Mouse (Mus musculus) retina, adult 2 months (tissue): Measurements from ENCODE around the gene Pard3.

ENCODE experiments used
- DNase-seq: peaks from one replicate; pipeline ENCODE4 v3.0.0-alpha.2; 2012; ENCODE audit warnings: low read depth, low spot score

Pard3 gene

DNA sequence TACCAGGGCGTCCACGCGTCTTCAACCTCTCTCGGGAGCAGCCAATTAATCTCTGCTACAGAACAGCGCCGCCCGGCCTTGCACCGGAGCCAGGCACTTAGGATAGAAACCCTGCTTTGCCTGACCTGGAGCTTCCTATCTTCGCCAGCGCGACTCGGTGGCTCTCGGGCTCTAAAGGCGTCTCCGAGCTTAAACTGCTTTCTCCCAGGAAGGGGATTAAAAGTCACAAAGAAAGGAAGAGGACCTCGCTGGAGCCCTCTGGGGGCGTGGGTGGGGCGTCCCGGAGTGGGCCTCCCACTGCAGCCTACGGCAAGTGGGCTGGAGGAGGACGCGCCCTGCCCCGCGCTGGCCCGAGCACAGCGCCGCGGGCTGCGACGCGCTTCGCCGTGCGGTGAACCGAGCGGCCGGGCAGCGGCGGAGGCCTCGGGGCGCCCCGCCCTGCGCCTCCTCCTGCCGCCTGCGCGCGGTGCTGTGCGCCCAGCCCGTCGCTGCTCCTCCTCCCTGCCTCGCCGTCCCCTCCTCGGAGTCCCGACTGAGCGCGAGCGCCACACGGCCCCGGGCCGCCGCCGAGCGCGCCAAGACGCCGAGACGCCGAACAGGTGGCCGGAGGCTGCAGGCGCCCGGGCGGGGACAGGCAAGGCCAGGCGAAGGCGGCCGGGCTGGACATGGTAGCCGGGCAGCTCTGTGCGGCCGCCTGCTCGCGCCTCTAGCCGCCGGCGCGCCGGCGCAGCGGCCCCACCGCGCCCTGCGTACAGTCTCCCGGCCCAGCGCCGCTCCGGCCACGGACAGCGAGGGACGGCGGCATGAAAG lies at the start of gene Pard3:
Gene Pard3 (plus strand): TSS at position 343 of the 810 bp plus-strand sequence.
- DNase-seq = peak; percentile 44

- DNase-seq = no peak
Observed at GRCm38 (mm10) chr8:127021830-127022229, 41.9 kb upstream of the Pard3 start.

GRCm38 (mm10) chr8:127025256-127025717 lies 38.4 kb upstream of the Pard3 start:
- DNase-seq = no peak

- DNase-seq = no peak
Observed at GRCm38 (mm10) chr8:127025775-127026174, 37.9 kb upstream of the Pard3 start.

GRCm38 (mm10) chr8:127031476-127031875 lies 32.2 kb upstream of the Pard3 start:
- DNase-seq = no peak

DNA sequence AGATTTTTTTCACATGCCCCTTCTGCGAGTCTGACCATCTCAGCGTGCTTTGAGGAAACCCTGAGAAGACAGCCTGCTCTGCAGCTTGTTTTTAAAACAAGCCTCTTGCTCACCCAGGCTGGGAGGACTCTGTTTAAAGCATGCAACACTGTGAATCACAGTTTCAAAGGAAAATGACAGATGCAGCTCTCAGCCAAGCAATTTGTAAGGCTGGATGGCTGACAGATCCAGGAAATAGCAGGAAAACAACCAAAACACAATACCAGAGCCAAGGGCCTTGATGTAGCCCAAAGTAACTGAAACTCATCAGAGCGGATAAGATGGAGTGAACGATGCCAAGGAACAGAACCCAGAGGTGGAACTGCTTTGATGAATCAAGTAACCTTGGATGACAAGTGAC lies 24.8 kb upstream of the Pard3 start:
- no peak for DNase-seq

GRCm38 (mm10) chr8:127049996-127050395 lies 13.7 kb upstream of the Pard3 start:
- DNase-seq = no peak

GRCm38 (mm10) chr8:127052132-127052531 lies 11.6 kb upstream of the Pard3 start:
- DNase-seq = no peak

GRCm38 (mm10) chr8:127055081-127055480 lies 8.6 kb upstream of the Pard3 start:
- DNase-seq = no peak

- DNase-seq = no peak
Observed at GRCm38 (mm10) chr8:127058759-127059158, 4.9 kb upstream of the Pard3 start.

GRCm38 (mm10) chr8:127059826-127060225 lies 3.9 kb upstream of the Pard3 start:
- no peak for DNase-seq

DNA sequence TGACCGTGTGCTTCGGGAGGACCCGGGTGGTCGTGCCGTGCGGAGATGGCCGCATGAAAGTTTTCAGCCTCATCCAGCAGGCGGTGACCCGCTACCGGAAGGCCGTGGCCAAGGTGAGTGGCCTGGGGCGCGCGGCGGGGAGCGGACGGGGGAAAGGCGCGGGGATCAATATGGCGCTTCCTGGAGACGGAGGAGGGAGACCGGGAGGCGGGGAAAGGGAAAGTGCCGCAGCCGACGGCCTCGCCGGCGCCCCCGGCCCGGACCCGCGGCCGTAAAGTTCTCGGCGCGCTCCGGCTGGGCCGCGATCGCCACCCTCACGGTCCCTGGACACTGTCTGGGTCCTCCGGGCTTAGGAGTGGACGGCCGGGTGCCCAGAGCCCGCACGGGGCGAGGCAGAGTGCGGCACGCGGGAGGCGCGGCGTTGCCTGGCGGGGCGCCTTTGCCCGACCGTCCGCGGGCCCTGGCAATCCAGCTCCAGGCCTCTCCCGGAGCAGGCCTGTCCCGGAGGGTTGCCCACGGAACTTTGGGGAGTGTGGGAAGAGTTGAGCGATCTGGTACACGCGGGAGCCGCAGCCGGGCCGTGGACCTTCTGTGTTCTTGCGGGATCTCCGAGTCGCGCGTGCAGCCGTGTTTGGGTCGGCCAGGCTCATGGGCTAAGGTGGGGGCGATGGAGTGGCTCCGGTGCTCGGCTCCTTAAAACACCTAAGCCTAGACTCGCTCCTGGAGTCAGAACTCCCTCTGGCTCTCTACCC lies 844 bp downstream of the Pard3 start:
- DNase-seq = no peak

DNA sequence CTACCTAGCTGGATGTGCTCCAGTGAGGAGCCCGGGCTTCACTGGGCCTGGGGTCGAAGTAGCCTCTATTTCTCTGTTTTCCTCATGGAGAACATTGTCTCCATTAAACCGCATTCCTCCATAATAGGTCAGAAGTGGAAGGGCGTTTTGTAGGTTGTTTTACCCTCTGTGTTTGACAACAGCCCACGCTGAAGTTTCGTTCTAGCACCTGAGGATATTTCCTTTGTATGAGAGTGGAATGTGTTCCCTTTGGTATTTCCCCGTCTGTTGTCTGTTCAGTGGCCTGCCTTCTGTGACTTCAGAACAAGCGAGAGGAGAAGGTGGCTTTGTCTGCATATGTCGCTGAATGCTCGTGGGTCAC lies 1.4 kb downstream of the Pard3 start:
- DNase-seq = no peak

DNA sequence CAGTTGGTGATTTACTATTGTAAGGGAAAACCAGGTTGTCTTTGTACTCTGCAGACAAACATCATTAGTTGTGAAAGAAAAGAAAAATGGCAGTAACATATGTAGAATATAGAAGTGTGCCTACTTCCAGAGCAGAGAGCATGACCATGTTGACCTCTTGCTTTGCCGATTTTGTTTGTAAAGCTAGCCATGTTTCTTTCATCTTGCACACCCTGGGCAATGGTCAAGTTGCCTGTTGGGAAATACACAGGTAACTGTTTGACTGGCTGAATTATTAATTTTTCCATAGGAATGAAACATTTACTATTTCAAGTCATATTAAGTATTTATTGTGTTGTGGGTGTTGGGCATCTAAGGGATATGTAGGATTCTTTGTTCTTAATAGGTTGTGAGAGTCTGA lies 2.1 kb downstream of the Pard3 start:
- no peak for DNase-seq

GRCm38 (mm10) chr8:127066501-127066900 lies 2.8 kb downstream of the Pard3 start:
- no peak for DNase-seq

GRCm38 (mm10) chr8:127068719-127069118 lies 5.0 kb downstream of the Pard3 start:
- no peak for DNase-seq

DNA sequence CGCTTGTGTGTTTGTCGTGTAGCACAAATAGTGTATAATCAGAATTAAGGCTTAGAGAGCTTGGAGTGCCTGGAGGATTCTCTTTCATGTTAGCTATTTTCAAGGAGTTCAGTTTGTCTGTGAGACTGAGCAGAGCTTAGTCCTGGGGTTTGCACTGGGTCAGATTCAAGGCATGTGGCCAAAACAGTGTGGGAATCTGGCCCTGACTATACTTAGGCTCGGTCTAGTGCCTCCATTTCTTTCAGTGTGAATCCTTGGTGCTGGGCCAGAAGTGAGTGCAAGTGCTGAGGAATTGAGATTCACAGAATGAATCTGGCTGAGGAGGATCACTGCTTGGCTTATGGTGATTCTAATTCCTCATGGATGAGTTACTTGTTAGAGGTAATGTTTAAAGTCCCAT lies 6.5 kb downstream of the Pard3 start:
- DNase-seq = no peak

GRCm38 (mm10) chr8:127073052-127073618 lies 9.4 kb downstream of the Pard3 start:
- no peak for DNase-seq

- no peak for DNase-seq
Observed at GRCm38 (mm10) chr8:127076511-127076910, 12.8 kb downstream of the Pard3 start.

DNA sequence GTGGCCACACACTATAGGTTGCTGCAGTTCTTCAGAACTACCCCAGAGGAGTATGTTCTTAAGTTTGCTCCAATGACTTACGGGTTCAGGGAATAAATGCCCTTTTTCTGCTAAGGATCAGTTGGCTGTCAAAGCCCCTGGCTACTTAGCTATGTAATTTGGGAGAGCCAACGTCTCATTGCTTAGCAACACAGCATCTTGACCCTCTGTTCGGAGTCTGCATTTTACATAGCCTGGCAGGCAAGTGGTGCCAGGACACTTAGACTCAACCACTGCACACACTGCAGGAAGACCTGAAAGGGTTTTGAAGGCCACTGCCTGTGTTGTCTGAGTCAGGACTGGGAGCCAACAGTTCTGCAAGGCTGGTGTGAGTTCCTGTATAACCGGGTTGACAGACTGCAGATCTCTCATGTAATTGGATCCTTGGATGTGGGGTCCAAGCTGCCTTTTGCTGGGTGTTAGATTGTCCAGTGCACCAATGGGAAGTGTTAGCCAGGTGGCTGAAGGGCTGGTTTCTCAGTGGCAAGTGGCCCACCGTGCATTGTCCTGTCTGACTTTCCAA lies 15.6 kb downstream of the Pard3 start:
- DNase-seq = no peak

DNA sequence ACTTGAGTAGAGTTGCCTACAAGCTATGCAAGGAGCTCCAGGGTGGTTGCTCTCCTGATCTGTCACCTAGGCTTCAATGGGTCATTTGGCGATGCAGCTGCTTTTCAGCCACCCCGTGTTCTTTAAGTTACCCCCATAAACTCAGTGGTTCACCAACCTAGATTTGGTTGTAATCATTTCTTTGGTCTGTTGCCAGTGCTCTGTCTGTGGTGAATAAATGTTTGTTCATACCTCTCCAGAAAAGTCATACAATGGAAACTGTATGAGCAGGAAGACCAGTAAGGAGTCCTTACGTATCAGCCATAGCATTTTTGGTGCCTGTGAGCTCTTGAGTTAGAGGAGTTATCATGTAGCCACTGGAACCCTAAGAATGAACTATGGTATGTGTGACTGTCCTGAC lies 17.6 kb downstream of the Pard3 start:
- DNase-seq = no peak

- DNase-seq = no peak
Observed at GRCm38 (mm10) chr8:127082486-127082885, 18.8 kb downstream of the Pard3 start.
